Mouse (Mus musculus): ENCODE results near the gene Rnf24. TPM values are rescaled to one million over a fixed set of nuclear protein-coding genes. Genes with fewer than 3 reads are reported as not detected.

Rnf24 gene
- polyA plus RNA-seq, 1 experiment, result 7.1 TPM

GRCm38 (mm10) chr2:131262213-131262672 lies 90.4 kb downstream of the Rnf24 start, which contains the start of gene Pank2:
TSS of gene Pank2 (plus strand) at chr2:131262495.
- no peaks in the 10 kb centered on the region for H3K4me1 ChIP-seq (ENCODE audit: control insufficient read depth, insufficient read depth, low read length)
- H3K9me3 ChIP-seq (replicated peaks; ENCODE audit: control insufficient read depth, insufficient read depth, low read length, poor library complexity, severe bottlenecking), result no peaks in the 10 kb centered on the region
- peak within 1 kb of the TSS; percentile 97 for H3K9ac ChIP-seq (ENCODE audit: low read depth, poor library complexity, severe bottlenecking)
- peak within 1 kb of the TSS; percentile 99 for H3K4me3 ChIP-seq (ENCODE audit: low read depth, low read length)
- no peaks in the 10 kb centered on the region for H3K27me3 ChIP-seq (ENCODE audit: control insufficient read depth, insufficient read depth, low read length, poor library complexity, severe bottlenecking)
- H3K36me3 ChIP-seq (ENCODE audit: control insufficient read depth, insufficient read depth, low read length, poor library complexity, severe bottlenecking), result no peaks in the 10 kb centered on the region
- TF ChIP-seq CTCF (IDR thresholded peaks at IDR 0.05; ENCODE audit: low read depth, low read length) (peak; percentile 5), POLR2A (IDR thresholded peaks at IDR 0.05; ENCODE audit: insufficient read depth, low read length) (peak; percentile 18), EP300 (IDR thresholded peaks at IDR 0.05; ENCODE audit: insufficient read depth, low read depth, low read length) (no peak)
- peak within 1 kb of the TSS; percentile 92 for H3K27ac ChIP-seq (ENCODE audit: insufficient read depth, low read length)

DNA sequence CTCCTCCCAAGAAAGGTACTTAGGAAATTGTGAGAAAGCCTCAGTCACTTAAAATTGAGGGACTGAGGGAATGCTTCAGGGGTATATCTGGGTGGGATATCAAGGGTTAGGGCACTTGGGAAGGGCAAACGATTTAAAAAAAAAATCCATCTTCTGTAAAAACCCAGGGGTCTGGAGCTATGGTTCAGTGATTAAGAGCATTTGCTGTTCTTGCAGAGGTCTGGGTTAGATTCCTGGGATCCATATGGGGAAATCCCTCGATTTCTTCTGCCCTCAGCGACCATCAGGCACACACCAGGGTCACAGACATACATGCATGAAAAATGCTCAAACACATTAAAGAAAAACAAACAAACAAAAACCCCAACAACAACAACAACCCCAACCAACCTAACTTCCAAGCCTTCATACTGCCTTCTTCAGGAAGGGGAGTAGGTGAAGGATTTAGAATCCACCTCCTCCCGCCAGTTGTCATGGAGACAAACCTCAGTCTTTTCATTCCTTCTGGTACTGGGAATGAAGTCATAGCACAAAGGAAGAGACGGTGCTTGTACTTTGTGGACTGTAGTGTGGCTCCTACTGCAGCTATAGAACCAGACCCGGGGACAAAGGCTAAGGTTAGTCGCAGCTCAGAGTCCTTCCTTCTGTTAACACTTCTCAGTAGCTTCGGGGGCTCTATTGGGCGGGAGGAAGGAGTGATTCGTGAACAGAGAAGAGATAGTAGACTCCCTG lies 91.0 kb downstream of the Rnf24 start:
- Histone ChIP-seq H3K9me3 (replicated peaks; ENCODE audit: control insufficient read depth, insufficient read depth, low read length, poor library complexity, severe bottlenecking) (no peaks in the 10 kb centered on the region), H3K27ac (ENCODE audit: insufficient read depth, low read length) (peak overlapping the region; percentile 91), H3K4me3 (ENCODE audit: low read depth, low read length) (peak overlapping the region; percentile 95), H3K36me3 (ENCODE audit: control insufficient read depth, insufficient read depth, low read length, poor library complexity, severe bottlenecking) (no peaks in the 10 kb centered on the region), H3K9ac (ENCODE audit: low read depth, poor library complexity, severe bottlenecking) (peak overlapping the region; percentile 84), H3K27me3 (ENCODE audit: control insufficient read depth, insufficient read depth, low read length, poor library complexity, severe bottlenecking) (no peaks in the 10 kb centered on the region), H3K4me1 (ENCODE audit: control insufficient read depth, insufficient read depth, low read length) (no peaks in the 10 kb centered on the region)
- TF ChIP-seq EP300 (IDR thresholded peaks at IDR 0.05; ENCODE audit: insufficient read depth, low read depth, low read length) (no peak), POLR2A (IDR thresholded peaks at IDR 0.05; ENCODE audit: insufficient read depth, low read length) (no peak), CTCF (IDR thresholded peaks at IDR 0.05; ENCODE audit: low read depth, low read length) (no peak)

- H3K27ac ChIP-seq (ENCODE audit: insufficient read depth, low read length), result no peak overlapping the region
- H3K27me3 ChIP-seq (ENCODE audit: control insufficient read depth, insufficient read depth, low read length, poor library complexity, severe bottlenecking), result no peaks in the 10 kb centered on the region
- TF ChIP-seq CTCF (IDR thresholded peaks at IDR 0.05; ENCODE audit: low read depth, low read length) (no peak), EP300 (IDR thresholded peaks at IDR 0.05; ENCODE audit: insufficient read depth, low read depth, low read length) (no peak)
- H3K9me3 ChIP-seq (replicated peaks; ENCODE audit: control insufficient read depth, insufficient read depth, low read length, poor library complexity, severe bottlenecking), result no peaks in the 10 kb centered on the region
- H3K9ac ChIP-seq (ENCODE audit: low read depth, poor library complexity, severe bottlenecking), result peak overlapping the region; percentile 84; the same call in 1 of the 2 replicates
- no peaks in the 10 kb centered on the region for H3K4me1 ChIP-seq (ENCODE audit: control insufficient read depth, insufficient read depth, low read length)
- no peaks in the 10 kb centered on the region for H3K36me3 ChIP-seq (ENCODE audit: control insufficient read depth, insufficient read depth, low read length, poor library complexity, severe bottlenecking)
- H3K4me3 ChIP-seq (ENCODE audit: low read depth, low read length), result no peak overlapping the region
Measured at GRCm38 (mm10) chr2:131260544-131261307, 92.0 kb downstream of the Rnf24 start.

DNA sequence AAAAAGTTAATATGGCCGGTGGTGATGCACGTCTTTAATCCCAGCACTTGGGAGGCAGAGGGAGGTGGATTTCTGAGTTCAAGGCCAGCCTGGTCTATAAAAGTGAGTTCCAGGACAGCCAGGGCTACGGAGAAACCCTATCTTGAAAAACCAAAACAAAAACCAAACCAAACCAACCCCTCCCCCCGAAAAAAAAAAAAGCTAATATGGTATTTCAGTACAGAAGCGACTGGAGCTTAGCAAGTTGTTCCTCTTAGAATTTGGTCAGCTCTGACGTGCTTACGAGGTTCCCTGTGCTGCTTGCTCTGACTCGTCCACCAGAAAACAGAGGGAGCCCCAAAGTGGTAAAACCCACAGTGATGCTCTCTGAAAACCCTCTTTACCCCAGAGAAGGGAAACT lies 94.0 kb downstream of the Rnf24 start:
- Histone ChIP-seq H3K9me3 (replicated peaks; ENCODE audit: control insufficient read depth, insufficient read depth, low read length, poor library complexity, severe bottlenecking) (no peaks in the 10 kb centered on the region), H3K27ac (ENCODE audit: insufficient read depth, low read length) (no peak overlapping the region), H3K4me3 (ENCODE audit: low read depth, low read length) (no peak overlapping the region), H3K9ac (ENCODE audit: low read depth, poor library complexity, severe bottlenecking) (no peak overlapping the region), H3K36me3 (ENCODE audit: control insufficient read depth, insufficient read depth, low read length, poor library complexity, severe bottlenecking) (no peaks in the 10 kb centered on the region), H3K4me1 (ENCODE audit: control insufficient read depth, insufficient read depth, low read length) (no peaks in the 10 kb centered on the region), H3K27me3 (ENCODE audit: control insufficient read depth, insufficient read depth, low read length, poor library complexity, severe bottlenecking) (no peaks in the 10 kb centered on the region)
- TF ChIP-seq CTCF (IDR thresholded peaks at IDR 0.05; ENCODE audit: low read depth, low read length) (no peak), POLR2A (IDR thresholded peaks at IDR 0.05; ENCODE audit: insufficient read depth, low read length) (no peak)

- Histone ChIP-seq H3K36me3 (ENCODE audit: control insufficient read depth, insufficient read depth, low read length, poor library complexity, severe bottlenecking) (no peaks in the 10 kb centered on the region), H3K4me3 (ENCODE audit: low read depth, low read length) (peak overlapping the region; percentile 38), H3K27ac (ENCODE audit: insufficient read depth, low read length) (no peak overlapping the region), H3K27me3 (ENCODE audit: control insufficient read depth, insufficient read depth, low read length, poor library complexity, severe bottlenecking) (no peaks in the 10 kb centered on the region), H3K4me1 (ENCODE audit: control insufficient read depth, insufficient read depth, low read length) (no peaks in the 10 kb centered on the region), H3K9me3 (replicated peaks; ENCODE audit: control insufficient read depth, insufficient read depth, low read length, poor library complexity, severe bottlenecking) (no peaks in the 10 kb centered on the region), H3K9ac (ENCODE audit: low read depth, poor library complexity, severe bottlenecking) (no peak overlapping the region)
- TF ChIP-seq CTCF (IDR thresholded peaks at IDR 0.05; ENCODE audit: low read depth, low read length), result no peak
- no peak for TF ChIP-seq POLR2A (IDR thresholded peaks at IDR 0.05; ENCODE audit: insufficient read depth, low read length)
- TF ChIP-seq EP300 (IDR thresholded peaks at IDR 0.05; ENCODE audit: insufficient read depth, low read depth, low read length), result no peak
Measured at GRCm38 (mm10) chr2:131255738-131256137, 97.0 kb downstream of the Rnf24 start.

GRCm38 (mm10) chr2:131254329-131254713 lies 98.4 kb downstream of the Rnf24 start:
- no peaks in the 10 kb centered on the region for H3K27me3 ChIP-seq (ENCODE audit: control insufficient read depth, insufficient read depth, low read length, poor library complexity, severe bottlenecking)
- H3K4me1 ChIP-seq (ENCODE audit: control insufficient read depth, insufficient read depth, low read length), result no peaks in the 10 kb centered on the region
- no peak for TF ChIP-seq CTCF (IDR thresholded peaks at IDR 0.05; ENCODE audit: low read depth, low read length)
- TF ChIP-seq POLR2A (IDR thresholded peaks at IDR 0.05; ENCODE audit: insufficient read depth, low read length), result no peak
- TF ChIP-seq EP300 (IDR thresholded peaks at IDR 0.05; ENCODE audit: insufficient read depth, low read depth, low read length), result no peak
- no peaks in the 10 kb centered on the region for H3K36me3 ChIP-seq (ENCODE audit: control insufficient read depth, insufficient read depth, low read length, poor library complexity, severe bottlenecking)
- H3K4me3 ChIP-seq (ENCODE audit: low read depth, low read length), result no peak overlapping the region
- H3K9me3 ChIP-seq (replicated peaks; ENCODE audit: control insufficient read depth, insufficient read depth, low read length, poor library complexity, severe bottlenecking), result no peaks in the 10 kb centered on the region
- H3K27ac ChIP-seq (ENCODE audit: insufficient read depth, low read length), result no peak overlapping the region
- 0 out of 2 replicates have a peak overlapping the region, but pooled peaks have one; percentile 50 for H3K9ac ChIP-seq (ENCODE audit: low read depth, poor library complexity, severe bottlenecking)

All from ES-Bruce4 (cell line).